Mouse (Mus musculus) central nervous system, embryonic 18 days (tissue): Measurements from ENCODE around the gene Ift43. TPM values are rescaled to one million over a fixed set of nuclear protein-coding genes. Genes with fewer than 3 reads are reported as not detected.

Experiments used
- polyA plus RNA-seq: library from polyadenylated mRNA; depleted of rRNA; stranded (reverse); fragments of >200 nt; gene quantifications from 2 replicates; pipeline ENCODE4 v1.2.3, GENCODE M21; 2012; rRNA removed

The Ift43 gene
- 28.9 and 32.5 TPM in 2 replicates for polyA plus RNA-seq

GRCm38 (mm10) chr12:86082481-86083012 is at the start of gene Ift43:
Gene Ift43, plus strand, starts transcription at chr12:86082541.

DNA sequence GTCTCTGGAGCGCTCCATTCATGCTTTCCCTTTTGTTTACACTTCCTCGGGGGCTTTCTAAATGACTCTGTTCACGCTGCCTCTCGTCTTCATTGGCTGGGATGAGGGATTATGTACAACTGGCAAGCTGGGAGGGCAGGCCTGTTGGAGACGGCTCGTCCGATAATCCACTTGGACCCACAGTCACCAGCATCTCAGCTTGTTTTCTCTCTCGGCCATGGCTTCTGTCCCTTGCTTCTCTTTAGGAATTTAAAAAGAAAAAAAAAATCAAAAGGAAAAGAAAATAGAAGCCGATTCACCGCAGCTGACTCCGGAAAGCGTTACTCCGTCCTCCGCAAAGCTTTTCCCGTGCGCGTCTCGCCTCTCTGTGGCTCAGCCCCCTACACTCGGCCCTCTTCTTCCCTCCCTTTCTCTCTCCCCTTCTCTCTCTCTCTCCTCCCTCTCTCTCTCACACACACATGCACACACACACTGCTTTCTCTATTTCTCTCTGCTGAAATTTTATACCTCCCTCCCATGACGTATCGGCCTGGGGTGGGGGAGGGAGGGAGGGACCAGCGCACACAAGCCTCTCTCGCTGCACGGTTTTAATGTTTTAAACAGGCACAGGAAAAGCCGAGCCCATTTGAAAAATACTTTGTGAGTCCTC is 3.7 kb upstream of the Ift43 start, which contains the start of gene Tgfb3:
Gene Tgfb3, minus strand, starts transcription at position 489 of the 649 bp plus-strand sequence.

Other genes with a start within 250 kb of the Ift43 start
- gene Tgfb3, start 3.5 kb upstream of the Ift43 start, polyA plus RNA-seq: 6.2 and 9.6 TPM in 2 replicates
- gene Gpatch2l, start 159.3 kb downstream of the Ift43 start, polyA plus RNA-seq: 28.5 and 28.6 TPM in 2 replicates